Mouse (Mus musculus) forebrain, embryonic 11.5 days (tissue): ENCODE measurements around the gene Slitrk3. TPM values are rescaled to one million over a fixed set of nuclear protein-coding genes. Genes with fewer than 3 reads are reported as not detected.
"Not testable (repeated sequence)": the region's sequence is repeated elsewhere in the genome, so short reads cannot be mapped to it uniquely, and the experiment has no call there.

Experiments
- ATAC-seq: fragments of 200-750 bp; cut with Nextera tagmentation; replicated peaks from 2 replicates; pipeline ENCODE4 v1.8.0; 2017; ENCODE audit warnings: moderate TSS enrichment; ENCODE audit not compliant: low FRiP score
- DNase-seq: peaks from one replicate; pipeline ENCODE4 v3.0.0-alpha.2; 2017; ENCODE audit warnings: low spot score
- H3K27ac ChIP-seq: fragments of 300-500 bp; sonication (generic); 2 replicates; pipeline ENCODE4 v1.5.1; 2014; ENCODE audit warnings: low read depth, low read length
- H3K27me3 ChIP-seq: fragments of 300-500 bp; sonication (generic); 2 replicates; pipeline ENCODE4 v1.6.1; 2014; ENCODE audit warnings: mild to moderate bottlenecking, low read length, mixed read lengths; ENCODE audit not compliant: control insufficient read depth, insufficient read depth
- H3K36me3 ChIP-seq: fragments of 300-500 bp; sonication (generic); 2 replicates; pipeline ENCODE4 v1.6.1; 2014; ENCODE audit warnings: mild to moderate bottlenecking, low read length, moderate library complexity, mixed read lengths; ENCODE audit not compliant: control insufficient read depth, insufficient read depth
- H3K4me1 ChIP-seq: fragments of 300-500 bp; sonication (generic); replicated peaks from 2 replicates; pipeline ENCODE4 v1.6.1; 2014; ENCODE audit warnings: low read length, mixed read lengths; ENCODE audit not compliant: control insufficient read depth, insufficient read depth
- H3K4me2 ChIP-seq: fragments of 300-500 bp; sonication (generic); 2 replicates; pipeline ENCODE4 v1.6.1; 2014; ENCODE audit warnings: low read depth, mild to moderate bottlenecking, low read length, moderate library complexity, mixed read lengths; ENCODE audit not compliant: severe bottlenecking
- H3K4me3 ChIP-seq: fragments of 300-500 bp; sonication (generic); 2 replicates; pipeline ENCODE4 v1.5.1; 2014; ENCODE audit warnings: low read depth, low read length
- H3K9ac ChIP-seq: fragments of 300-500 bp; sonication (generic); 2 replicates; pipeline ENCODE4 v1.6.1; 2014; ENCODE audit warnings: low read length
- H3K9me3 ChIP-seq: fragments of 300-500 bp; sonication (generic); 2 replicates; pipeline ENCODE4 v1.6.1; 2016; ENCODE audit warnings: low read length, mixed read lengths; ENCODE audit not compliant: control insufficient read depth
- WGBS: fragments of 180-500 bp; shearing (Covaris S2); extraction: QIAGEN DNeasy Blood & Tissue Kit; methylation state at CpG from one replicate; pipeline ENCODE4 v1.1.7; 2014; 5-methylcytosine and 5-hydroxymethylcytosine counted together
- polyA plus RNA-seq: library from polyadenylated mRNA; unstranded; fragments of >200 nt; fragmentation: Nextera tagmentation; extraction: Ambion mirVana; gene quantifications from 2 replicates; pipeline ENCODE4 v1.2.1, GENCODE M21; 2014

Slitrk3 gene
- 0.51 and 0.89 TPM in 2 replicates for polyA plus RNA-seq

GRCm38 (mm10) chr3:73057197-73057811 is at the start of gene Slitrk3:
Gene Slitrk3, minus strand, starts transcription at chr3:73057803.
- H3K4me1 ChIP-seq = 0 out of 2 replicates have a peak, but pooled peaks cover 3% of the 10 kb centered on the region
- DNase-seq = peak; percentile 75
- H3K27ac ChIP-seq = no peak within 1 kb of the TSS
- peak within 1 kb of the TSS; percentile 59 for H3K9ac ChIP-seq
- no peaks in the 10 kb centered on the region for H3K36me3 ChIP-seq
- H3K4me2 ChIP-seq = peak within 1 kb of the TSS; percentile 93
- peak within 1 kb of the TSS; percentile 59 for H3K4me3 ChIP-seq
- under 1% methylated on average over 41 of the region's 44 CpGs for WGBS
- H3K9me3 ChIP-seq = no peaks in the 10 kb centered on the region
- peak; percentile 71 for ATAC-seq
- H3K27me3 ChIP-seq = peaks cover 17% of the 10 kb centered on the region; the same call in 1 of the 2 replicates

- H3K27ac ChIP-seq, H3K27me3 ChIP-seq, H3K36me3 ChIP-seq, H3K9me3 ChIP-seq, H3K9ac ChIP-seq, H3K4me2 ChIP-seq, H3K4me3 ChIP-seq, ATAC-seq, H3K4me1 ChIP-seq, DNase-seq: not testable (repeated sequence)
- WGBS = 94% methylated on average over 2 of the region's 2 CpGs
Observed at GRCm38 (mm10) chr3:73094445-73094844, 36.8 kb upstream of the Slitrk3 start.

- DNase-seq = no peak
- Histone ChIP-seq H3K9ac (no peak overlapping the region), H3K27ac (no peak overlapping the region), H3K4me2 (no peak overlapping the region), H3K9me3 (no peaks in the 10 kb centered on the region), H3K4me1 (no peaks in the 10 kb centered on the region), H3K36me3 (no peaks in the 10 kb centered on the region), H3K27me3 (no peaks in the 10 kb centered on the region), H3K4me3 (no peak overlapping the region)
- ATAC-seq = no peak
- WGBS = 79% methylated on average over 5 of the region's 5 CpGs
Observed at GRCm38 (mm10) chr3:73084620-73085019, 27.0 kb upstream of the Slitrk3 start.

- H3K4me1 ChIP-seq = no peaks in the 10 kb centered on the region
- ATAC-seq = peak; percentile 88
- peak overlapping the region; percentile 26 for H3K4me3 ChIP-seq
- H3K4me2 ChIP-seq = peak overlapping the region; percentile 52
- peak; percentile 84 for DNase-seq
- WGBS = 12% methylated on average over 20 of the region's 20 CpGs
- no peak overlapping the region; the same call in 1 of the 2 replicates for H3K9ac ChIP-seq
- H3K27ac ChIP-seq = no peak overlapping the region
- H3K27me3 ChIP-seq = no peaks in the 10 kb centered on the region
- H3K36me3 ChIP-seq = no peaks in the 10 kb centered on the region
- no peaks in the 10 kb centered on the region for H3K9me3 ChIP-seq
Observed at GRCm38 (mm10) chr3:73065823-73066755, 8.5 kb upstream of the Slitrk3 start.

- Histone ChIP-seq H3K27ac (no peak overlapping the region), H3K4me3 (no peak overlapping the region; the same call in 1 of the 2 replicates), H3K4me2 (peak overlapping the region; percentile 93), H3K4me1 (0 out of 2 replicates have a peak, but pooled peaks cover 3% of the 10 kb centered on the region), H3K9me3 (no peaks in the 10 kb centered on the region), H3K36me3 (no peaks in the 10 kb centered on the region), H3K27me3 (peaks cover 17% of the 10 kb centered on the region; the same call in 1 of the 2 replicates), H3K9ac (no peak overlapping the region)
- 19% methylated on average over 4 of the region's 4 CpGs for WGBS
- DNase-seq (no peak), ATAC-seq (no peak)
Observed at GRCm38 (mm10) chr3:73058190-73058589, 587 bp upstream of the Slitrk3 start.

- Histone ChIP-seq H3K4me1 (0 out of 2 replicates have a peak, but pooled peaks cover 3% of the 10 kb centered on the region), H3K27me3 (peaks cover 17% of the 10 kb centered on the region; the same call in 1 of the 2 replicates), H3K4me2 (peak overlapping the region; percentile 93), H3K4me3 (peak overlapping the region; percentile 59), H3K9ac (peak overlapping the region; percentile 51), H3K27ac (no peak overlapping the region), H3K36me3 (no peaks in the 10 kb centered on the region), H3K9me3 (no peaks in the 10 kb centered on the region)
- under 1% methylated on average over 32 of the region's 32 CpGs for WGBS
- DNase-seq (peak; percentile 62), ATAC-seq (peak; percentile 50)
Observed at GRCm38 (mm10) chr3:73056492-73057196, 959 bp downstream of the Slitrk3 start.

GRCm38 (mm10) chr3:73056044-73056438 is 1.6 kb downstream of the Slitrk3 start:
- H3K27ac ChIP-seq = no peak overlapping the region
- H3K9ac ChIP-seq = no peak overlapping the region
- DNase-seq (no peak), ATAC-seq (no peak)
- no peaks in the 10 kb centered on the region for H3K9me3 ChIP-seq
- no peaks in the 10 kb centered on the region for H3K36me3 ChIP-seq
- H3K4me2 ChIP-seq = no peak overlapping the region
- H3K4me1 ChIP-seq = 0 out of 2 replicates have a peak, but pooled peaks cover 3% of the 10 kb centered on the region
- H3K4me3 ChIP-seq = peak overlapping the region; percentile 59; the same call in 1 of the 2 replicates
- peaks cover 17% of the 10 kb centered on the region; the same call in 1 of the 2 replicates for H3K27me3 ChIP-seq
- 30% methylated on average over 5 of the region's 5 CpGs for WGBS
